Mouse (Mus musculus) liver, embryonic 14.5 days (tissue): ENCODE results near the gene Palm. TPM values are rescaled to one million over a fixed set of nuclear protein-coding genes. Genes with fewer than 3 reads are reported as not detected.
A peak's percentile ranks its signal among the peaks of the same experiment; 100 is the strongest.
"Not testable (repeated sequence)": the region's sequence is repeated elsewhere in the genome, so short reads cannot be mapped to it uniquely, and the experiment has no call there.

Experiments
- ATAC-seq: fragments of 200-750 bp; cut with Nextera tagmentation; 2 replicates; pipeline ENCODE4 v1.8.0; 2017; ENCODE audit warnings: moderate number of reproducible peaks, mild to moderate bottlenecking, moderate library complexity; ENCODE audit not compliant: insufficient read depth
- DNase-seq, 3 experiments: peaks; one replicate each; pipeline ENCODE4 v3.0.0-alpha.2; 2012 to 2013; ENCODE audit warnings: low read depth in 3 of 3, low spot score in 3 of 3
- H3K27ac ChIP-seq: fragments of 300-500 bp; sonication (generic); 2 replicates; pipeline ENCODE4 v1.5.1; 2014; ENCODE audit warnings: moderate library complexity, mild to moderate bottlenecking, control low read depth, inconsistent platforms
- H3K27me3 ChIP-seq: fragments of 300-500 bp; sonication (generic); 2 replicates; pipeline ENCODE4 v1.6.1; 2014; ENCODE audit warnings: mild to moderate bottlenecking, low read length, moderate library complexity; ENCODE audit not compliant: control insufficient read depth, insufficient read depth
- H3K36me3 ChIP-seq: fragments of 300-500 bp; sonication (generic); replicated peaks from 2 replicates; pipeline ENCODE4 v1.6.1; 2014; ENCODE audit warnings: low read depth; ENCODE audit not compliant: control insufficient read depth, insufficient read depth
- H3K4me1 ChIP-seq, 2 experiments: fragments of 200-500 bp in 1 of 2; fragments of 300-500 bp in 1 of 2; sonication (generic) in 1 of 2; replicated peaks; 2 replicates each; pipeline ENCODE4 v1.6.1; 2012 to 2014; ENCODE audit warnings: antibody characterized with exemption in 1 of 2, inconsistent platforms in 1 of 2, low read length in 1 of 2; ENCODE audit not compliant: control insufficient read depth in 2 of 2, insufficient read depth in 2 of 2
- H3K4me2 ChIP-seq: fragments of 300-500 bp; sonication (generic); 2 replicates; pipeline ENCODE4 v1.6.1; 2014; ENCODE audit warnings: low read depth, mild to moderate bottlenecking, control low read depth, moderate library complexity
- H3K4me3 ChIP-seq, 2 experiments: fragments of 200-500 bp in 1 of 2; fragments of 300-500 bp in 1 of 2; sonication (generic) in 1 of 2; 2 replicates each; pipeline ENCODE4 v1.5.1; 2012 to 2014; ENCODE audit warnings: low read depth in 2 of 2, low read length in 2 of 2, mild to moderate bottlenecking in 2 of 2, control low read depth in 1 of 2, inconsistent platforms in 1 of 2, moderate library complexity in 1 of 2; ENCODE audit not compliant: insufficient read depth in 1 of 2
- H3K9ac ChIP-seq: fragments of 300-500 bp; sonication (generic); replicated peaks from 2 replicates; pipeline ENCODE4 v1.6.1; 2014; ENCODE audit warnings: mild to moderate bottlenecking, control low read depth, moderate library complexity
- H3K9me3 ChIP-seq: fragments of 300-500 bp; sonication (generic); 2 replicates; pipeline ENCODE4 v1.6.1; 2016; ENCODE audit warnings: low read length, mixed read lengths; ENCODE audit not compliant: control insufficient read depth
- CTCF ChIP-seq: IDR thresholded peaks from 2 replicates; pipeline ENCODE4 v1.5.1; 2016; ENCODE audit warnings: antibody characterized with exemption, low read depth, control low read depth
- EP300 ChIP-seq: IDR thresholded peaks from 2 replicates; pipeline ENCODE4 v1.6.1; 2016; ENCODE audit warnings: antibody characterized with exemption, low read depth
- WGBS: fragments of 180-500 bp; shearing (Covaris S2); extraction: QIAGEN DNeasy Blood & Tissue Kit; methylation state at CpG from one replicate; pipeline ENCODE4 v1.1.7; 2014; ENCODE audit not compliant: insufficient replicate concordance; 5-methylcytosine and 5-hydroxymethylcytosine counted together
- polyA plus RNA-seq, 2 experiments: library from polyadenylated mRNA; depleted of rRNA in 1 of 2; stranded (reverse) in 1 of 2; unstranded in 1 of 2; fragments of >200 nt; fragmentation: Nextera tagmentation in 1 of 2; extraction: Ambion mirVana in 1 of 2; gene quantifications; 2 replicates each; pipeline versions ENCODE4 v1.2.1 to v1.2.3; 2012 to 2014

Palm gene
- polyA plus RNA-seq, 2 experiments, result 3.5 to 4.1 TPM

- DNase-seq, result peak in 1 of 3 experiments; percentile 29
These were observed 46.6 kb upstream of the Palm start for GRCm38 (mm10) chr10:79746774-79747151.

GRCm38 (mm10) chr10:79748496-79748895, 44.9 kb upstream of the Palm start:
- DNase-seq, result no peak
- H3K27ac ChIP-seq, result no peak overlapping the region
- WGBS, result 70% methylated on average over 6 of the region's 6 CpGs
- H3K27me3 ChIP-seq, result no peaks in the 10 kb centered on the region
- no peak for TF ChIP-seq EP300
- TF ChIP-seq CTCF, result no peak
- no peaks in the 10 kb centered on the region for H3K9me3 ChIP-seq
- H3K4me2 ChIP-seq, result no peak overlapping the region
- no peak overlapping the region for H3K4me3 ChIP-seq
- no peak overlapping the region for H3K9ac ChIP-seq
- H3K4me1 ChIP-seq, result peaks cover 11 to 12% of the 10 kb centered on the region in 2 experiments
- no peak for ATAC-seq
- H3K36me3 ChIP-seq, result no peaks in the 10 kb centered on the region

More at GRCm38 (mm10) chr10:79746774-79747151, 46.6 kb upstream of the Palm start:
- H3K4me2 ChIP-seq, result peak overlapping the region; percentile 80
- H3K9me3 ChIP-seq, result no peaks in the 10 kb centered on the region
- H3K36me3 ChIP-seq, result no peaks in the 10 kb centered on the region; the same call in 1 of the 2 replicates
- ATAC-seq, result peak; percentile 84
- peak overlapping the region in 1 of 2 experiments; percentile 27; a peak in 2 of 4 replicates for H3K4me3 ChIP-seq
- H3K27me3 ChIP-seq, result no peaks in the 10 kb centered on the region
- H3K9ac ChIP-seq, result 0 out of 2 replicates have a peak overlapping the region, but pooled peaks have one; percentile 38
- no peak for TF ChIP-seq EP300
- no peak for TF ChIP-seq CTCF
- 22% methylated on average over 6 of the region's 6 CpGs for WGBS
- peak overlapping the region; percentile 83 for H3K27ac ChIP-seq
- peaks cover 11 to 12% of the 10 kb centered on the region in 2 experiments for H3K4me1 ChIP-seq

- H3K27me3 ChIP-seq, result no peaks in the 10 kb centered on the region
- WGBS, result 5% methylated on average over 36 of the region's 36 CpGs
- H3K27ac ChIP-seq, result no peak within 1 kb of the TSS
- H3K4me1 ChIP-seq, result peaks cover 0 to 2% of the 10 kb centered on the region in 2 experiments; a peak in 1 of 4 replicates
- H3K36me3 ChIP-seq, result peaks cover 11% of the 10 kb centered on the region
- H3K9me3 ChIP-seq, result no peaks in the 10 kb centered on the region
- TF ChIP-seq CTCF (no peak), EP300 (no peak)
- DNase-seq (peak in 2 of 3 experiments; percentile 36 to 43), ATAC-seq (peak; percentile 77)
- peak within 1 kb of the TSS; percentile 35 for H3K4me2 ChIP-seq
- H3K4me3 ChIP-seq, result no peak within 1 kb of the TSS
- H3K9ac ChIP-seq, result no peak within 1 kb of the TSS
These were observed 38.4 kb upstream of the Palm start, which contains the start of gene Fgf22 for GRCm38 (mm10) chr10:79754856-79755516. Fgf22 (plus strand) TSS chr10:79755076.

- Histone ChIP-seq H3K4me1 (peaks cover 0 to 2% of the 10 kb centered on the region in 2 experiments; a peak in 1 of 4 replicates), H3K9me3 (no peaks in the 10 kb centered on the region), H3K27ac (no peak overlapping the region), H3K36me3 (peaks cover 17% of the 10 kb centered on the region), H3K4me3 (no peak overlapping the region), H3K27me3 (no peaks in the 10 kb centered on the region), H3K9ac (no peak overlapping the region), H3K4me2 (no peak overlapping the region)
- WGBS, result 70% methylated on average over 3 of the region's 3 CpGs
- no peak for ATAC-seq
- TF ChIP-seq EP300 (no peak), CTCF (no peak)
- DNase-seq, result no peak
These were observed 37.5 kb upstream of the Palm start for GRCm38 (mm10) chr10:79755854-79756253.

GRCm38 (mm10) chr10:79756660-79757059, 36.7 kb upstream of the Palm start:
- TF ChIP-seq CTCF, result no peak
- TF ChIP-seq EP300, result no peak
- no peak for DNase-seq
- Histone ChIP-seq H3K27ac (no peak overlapping the region), H3K4me3 (no peak overlapping the region), H3K9ac (no peak overlapping the region), H3K4me2 (no peak overlapping the region), H3K36me3 (peaks cover 25% of the 10 kb centered on the region), H3K9me3 (no peaks in the 10 kb centered on the region), H3K4me1 (peaks cover 0 to 2% of the 10 kb centered on the region in 2 experiments; a peak in 1 of 4 replicates), H3K27me3 (no peaks in the 10 kb centered on the region)
- no peak for ATAC-seq
- 82% methylated on average over 24 of the region's 24 CpGs for WGBS

- 68% methylated on average over 1 of the region's 1 CpGs for WGBS
- not testable (repeated sequence) for H3K27ac ChIP-seq, H3K27me3 ChIP-seq, H3K9ac ChIP-seq, H3K4me3 ChIP-seq, ATAC-seq, H3K4me2 ChIP-seq, H3K9me3 ChIP-seq, DNase-seq, H3K4me1 ChIP-seq
- H3K36me3 ChIP-seq, result peaks cover 31% of the 10 kb centered on the region
These were observed 33.7 kb upstream of the Palm start for GRCm38 (mm10) chr10:79759675-79760074.
